Mouse (Mus musculus) stomach, embryonic 14.5 days (tissue): ENCODE data around the gene Epb41l4b. TPM values are rescaled to one million over a fixed set of nuclear protein-coding genes. Genes with fewer than 3 reads are reported as not detected.
A peak's percentile ranks its signal among the peaks of the same experiment; 100 is the strongest.

Source experiments
- ATAC-seq: fragments of 200-750 bp; cut with Nextera tagmentation; 2 replicates; pipeline ENCODE4 v1.8.0; 2017; ENCODE audit warnings: low read depth, moderate TSS enrichment; ENCODE audit not compliant: insufficient number of reproducible peaks, insufficient read depth, low FRiP score
- H3K27ac ChIP-seq: fragments of 300-500 bp; sonication (generic); 2 replicates; pipeline ENCODE4 v1.5.1; 2014; ENCODE audit warnings: mild to moderate bottlenecking, low read length, moderate library complexity, mixed read lengths
- H3K27me3 ChIP-seq: fragments of 300-500 bp; sonication (generic); 2 replicates; pipeline ENCODE4 v1.6.1; 2014; ENCODE audit warnings: low read length, control low read depth, mixed read lengths; ENCODE audit not compliant: control insufficient read depth, insufficient read depth
- H3K36me3 ChIP-seq: fragments of 300-500 bp; sonication (generic); 2 replicates; pipeline ENCODE4 v1.6.1; 2014; ENCODE audit warnings: mild to moderate bottlenecking, control low read depth, low read length, moderate library complexity, mixed read lengths; ENCODE audit not compliant: control insufficient read depth, insufficient read depth
- H3K4me1 ChIP-seq: fragments of 300-500 bp; sonication (generic); 2 replicates; pipeline ENCODE4 v1.6.1; 2014; ENCODE audit warnings: low read length, control low read depth, mixed read lengths; ENCODE audit not compliant: control insufficient read depth, insufficient read depth
- H3K4me2 ChIP-seq: fragments of 300-500 bp; sonication (generic); replicated peaks from 2 replicates; pipeline ENCODE4 v1.6.1; 2014; ENCODE audit warnings: low read depth, low read length, control low read depth
- H3K4me3 ChIP-seq: fragments of 300-500 bp; sonication (generic); 2 replicates; pipeline ENCODE4 v1.5.1; 2014; ENCODE audit warnings: low read depth, low read length, control low read depth
- H3K9ac ChIP-seq: fragments of 300-500 bp; sonication (generic); replicated peaks from 2 replicates; pipeline ENCODE4 v1.6.1; 2014; ENCODE audit warnings: low read depth, mild to moderate bottlenecking, control low read depth, low read length, moderate library complexity, mixed read lengths
- H3K9me3 ChIP-seq: fragments of 300-500 bp; sonication (generic); 2 replicates; pipeline ENCODE4 v1.6.1; 2016; ENCODE audit warnings: low read depth, low read length, control low read depth; ENCODE audit not compliant: control insufficient read depth
- WGBS: fragments of 180-500 bp; shearing (Covaris S2); extraction: QIAGEN DNeasy Blood & Tissue Kit; methylation state at CpG from one replicate; pipeline ENCODE4 v1.1.7; 2014; 5-methylcytosine and 5-hydroxymethylcytosine counted together
- polyA plus RNA-seq: library from polyadenylated mRNA; unstranded; fragments of >200 nt; fragmentation: Nextera tagmentation; extraction: Ambion mirVana; gene quantifications from 2 replicates; pipeline ENCODE4 v1.2.1, GENCODE M21; 2014

Gene Epb41l4b
- polyA plus RNA-seq, 1 experiment from 2014 or later, result 6.7 TPM

DNA sequence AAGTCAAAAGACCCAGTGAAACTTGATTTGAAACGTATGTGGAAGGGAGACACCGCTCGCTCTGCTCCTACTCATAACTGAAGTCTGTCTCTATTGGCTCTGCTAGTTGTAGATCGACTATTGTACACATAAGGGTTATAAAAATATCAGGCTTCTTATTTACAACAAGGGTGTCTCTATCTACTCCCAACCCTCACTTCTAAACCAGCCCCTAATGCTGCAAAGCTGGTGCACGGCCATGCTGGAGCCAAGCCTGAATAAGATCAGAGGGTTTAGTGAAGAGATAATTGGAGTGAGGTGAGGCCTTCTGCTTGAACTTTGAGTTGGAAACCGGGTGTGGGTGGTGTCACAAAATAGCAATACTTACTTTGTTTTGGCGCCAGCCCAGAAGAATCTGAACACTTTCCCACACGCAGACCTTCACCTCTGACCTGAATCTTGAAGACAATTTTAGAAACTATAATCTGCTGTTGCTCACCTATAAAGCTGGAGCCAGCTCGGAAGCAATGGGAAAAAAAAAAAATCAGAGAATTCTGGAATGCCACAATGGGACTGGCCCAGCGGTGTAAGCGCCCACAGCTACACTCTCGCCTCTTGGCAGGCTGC, 181.8 kb downstream of the Epb41l4b start:
- Histone ChIP-seq H3K4me1 (no peaks in the 10 kb centered on the region), H3K4me2 (no peak overlapping the region), H3K4me3 (no peak overlapping the region), H3K27me3 (no peaks in the 10 kb centered on the region), H3K27ac (no peak overlapping the region), H3K9ac (no peak overlapping the region), H3K9me3 (no peaks in the 10 kb centered on the region), H3K36me3 (no peaks in the 10 kb centered on the region)
- WGBS, result 77% methylated on average over 12 of the region's 12 CpGs
- ATAC-seq, result no peak

- ATAC-seq, result no peak; the same call in 1 of the 2 replicates
- H3K4me1 ChIP-seq, result no peaks in the 10 kb centered on the region
- no peak overlapping the region for H3K27ac ChIP-seq
- H3K4me3 ChIP-seq, result no peak overlapping the region
- no peaks in the 10 kb centered on the region for H3K27me3 ChIP-seq
- no peak overlapping the region for H3K9ac ChIP-seq
- H3K9me3 ChIP-seq, result no peaks in the 10 kb centered on the region
- no peak overlapping the region for H3K4me2 ChIP-seq
- 48% methylated on average over 9 of the region's 9 CpGs for WGBS
- H3K36me3 ChIP-seq, result no peaks in the 10 kb centered on the region
These were observed 185.7 kb downstream of the Epb41l4b start for GRCm38 (mm10) chr4:56957518-56957917.

DNA sequence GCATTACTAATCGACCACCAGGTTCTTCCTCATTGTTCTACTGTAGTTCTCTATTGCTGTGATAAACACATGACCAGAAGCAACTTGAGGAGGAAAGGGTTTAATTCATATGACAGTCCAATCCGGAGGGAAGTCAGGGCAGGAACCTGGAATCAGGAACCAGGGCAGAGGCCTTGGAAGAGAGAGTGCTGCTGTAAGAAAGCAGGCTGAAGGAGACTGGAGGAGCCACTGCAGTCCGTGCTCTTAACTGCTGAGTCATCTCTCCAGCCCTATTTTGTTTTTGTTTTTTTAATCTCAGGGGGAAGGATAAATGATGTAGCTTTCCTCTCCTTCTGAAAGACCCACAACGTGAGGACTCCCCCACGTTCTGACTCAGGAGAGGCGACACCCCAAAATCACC, 190.0 kb downstream of the Epb41l4b start:
- no peaks in the 10 kb centered on the region for H3K9me3 ChIP-seq
- WGBS, result 66% methylated on average over 6 of the region's 6 CpGs
- no peaks in the 10 kb centered on the region for H3K27me3 ChIP-seq
- H3K36me3 ChIP-seq, result no peaks in the 10 kb centered on the region
- no peak overlapping the region for H3K4me3 ChIP-seq
- H3K9ac ChIP-seq, result no peak overlapping the region
- H3K27ac ChIP-seq, result no peak overlapping the region
- no peaks in the 10 kb centered on the region for H3K4me1 ChIP-seq
- no peak for ATAC-seq
- no peak overlapping the region for H3K4me2 ChIP-seq

GRCm38 (mm10) chr4:56951701-56952100, 191.5 kb downstream of the Epb41l4b start:
- H3K9ac ChIP-seq, result no peak overlapping the region
- H3K4me1 ChIP-seq, result no peaks in the 10 kb centered on the region

GRCm38 (mm10) chr4:56949494-56949893, 193.7 kb downstream of the Epb41l4b start:
- no peaks in the 10 kb centered on the region for H3K27me3 ChIP-seq
- H3K27ac ChIP-seq, result no peak overlapping the region
- 69% methylated on average over 6 of the region's 6 CpGs for WGBS
- no peak for ATAC-seq
- no peaks in the 10 kb centered on the region for H3K9me3 ChIP-seq
- no peak overlapping the region for H3K4me3 ChIP-seq
- H3K36me3 ChIP-seq, result no peaks in the 10 kb centered on the region
- H3K4me2 ChIP-seq, result no peak overlapping the region
- no peak overlapping the region for H3K9ac ChIP-seq
- peaks cover 14% of the 10 kb centered on the region for H3K4me1 ChIP-seq

More at GRCm38 (mm10) chr4:56951701-56952100, 191.5 kb downstream of the Epb41l4b start:
- no peak overlapping the region for H3K4me3 ChIP-seq
- 89% methylated on average over 3 of the region's 3 CpGs for WGBS
- no peaks in the 10 kb centered on the region for H3K27me3 ChIP-seq
- no peak for ATAC-seq
- H3K27ac ChIP-seq, result no peak overlapping the region
- no peaks in the 10 kb centered on the region for H3K36me3 ChIP-seq
- H3K9me3 ChIP-seq, result no peaks in the 10 kb centered on the region
- H3K4me2 ChIP-seq, result no peak overlapping the region

GRCm38 (mm10) chr4:56946641-56947640, 196.3 kb downstream of the Epb41l4b start, which contains the start of gene Tmem245:
TSS of gene Tmem245 (minus strand) at chr4:56947437.
- peak; percentile 95 for ATAC-seq
- peak within 1 kb of the TSS; percentile 94 for H3K27ac ChIP-seq
- H3K4me1 ChIP-seq, result peaks cover 28% of the 10 kb centered on the region
- peak within 1 kb of the TSS; percentile 84 for H3K9ac ChIP-seq
- H3K4me2 ChIP-seq, result peak within 1 kb of the TSS; percentile 90
- H3K4me3 ChIP-seq, result peak within 1 kb of the TSS; percentile 91
- no peaks in the 10 kb centered on the region for H3K9me3 ChIP-seq
- H3K27me3 ChIP-seq, result no peaks in the 10 kb centered on the region
- H3K36me3 ChIP-seq, result no peaks in the 10 kb centered on the region
- WGBS, result under 1% methylated on average over 99 of the region's 107 CpGs

DNA sequence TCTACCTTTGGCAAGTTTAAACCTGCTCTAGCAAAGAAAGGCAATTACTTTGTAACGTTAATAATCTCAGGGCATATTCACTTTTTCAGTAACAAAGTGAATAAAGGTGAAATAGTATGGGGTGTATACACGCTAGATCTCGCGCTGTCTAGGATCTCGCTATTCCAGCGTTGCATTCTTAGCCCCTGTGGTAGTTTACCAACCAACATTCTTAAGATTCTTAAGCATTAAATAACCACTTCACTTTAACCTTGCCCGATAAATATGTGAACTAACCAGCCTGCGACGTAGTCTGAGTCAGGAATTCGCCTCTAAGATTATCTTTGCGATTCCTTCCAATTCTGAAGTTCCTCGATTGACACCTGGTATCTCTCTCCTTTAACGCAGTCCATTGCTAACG, 197.1 kb downstream of the Epb41l4b start:
- Histone ChIP-seq H3K9ac (peak overlapping the region; percentile 84), H3K9me3 (no peaks in the 10 kb centered on the region), H3K4me2 (peak overlapping the region; percentile 90), H3K27ac (peak overlapping the region; percentile 94; the same call in 1 of the 2 replicates), H3K27me3 (no peaks in the 10 kb centered on the region), H3K36me3 (no peaks in the 10 kb centered on the region), H3K4me1 (peaks cover 28% of the 10 kb centered on the region), H3K4me3 (peak overlapping the region; percentile 91)
- WGBS, result under 1% methylated on average over 14 of the region's 14 CpGs
- no peak for ATAC-seq

GRCm38 (mm10) chr4:56944286-56944685, 199.0 kb downstream of the Epb41l4b start:
- no peak overlapping the region for H3K4me2 ChIP-seq
- no peak overlapping the region for H3K9ac ChIP-seq
- ATAC-seq, result no peak

More at GRCm38 (mm10) chr4:56944286-56944685, 199.0 kb downstream of the Epb41l4b start:
- 48% methylated on average over 4 of the region's 4 CpGs for WGBS
- Histone ChIP-seq H3K4me1 (peaks cover 33% of the 10 kb centered on the region), H3K27ac (no peak overlapping the region), H3K4me3 (no peak overlapping the region), H3K36me3 (no peaks in the 10 kb centered on the region), H3K27me3 (no peaks in the 10 kb centered on the region), H3K9me3 (no peaks in the 10 kb centered on the region)
